Mouse (Mus musculus): ENCODE measurements around the gene Gdpd5. TPM values are rescaled to one million over a fixed set of nuclear protein-coding genes. Genes with fewer than 3 reads are reported as not detected.
"Not testable (repeated sequence)": the region's sequence is repeated elsewhere in the genome, so short reads cannot be mapped to it uniquely, and the experiment has no call there.

Gdpd5 gene
- total and polyA plus RNA-seq, 3 experiments = 7.2 to 26.6 (median 12.9) TPM

DNA sequence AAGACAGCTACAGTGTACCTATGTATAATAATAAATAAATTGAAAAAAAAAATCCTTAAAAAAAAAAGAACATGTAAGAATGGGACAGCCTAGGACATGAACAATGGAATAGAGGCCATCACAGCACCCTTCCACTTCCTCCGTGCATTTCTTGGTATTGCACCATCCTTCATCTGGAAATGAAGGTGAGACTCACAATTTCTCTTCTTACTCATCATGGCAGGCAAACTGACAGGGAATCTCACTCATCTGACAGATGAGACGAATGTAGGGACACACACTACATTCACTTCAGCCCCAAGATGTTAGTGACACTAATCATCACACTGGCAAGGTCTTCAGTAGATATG is 94.3 kb downstream of the Gdpd5 start:
- DNase-seq = no peak

GRCm38 (mm10) chr7:99476558-99477114 is 95.4 kb downstream of the Gdpd5 start:
- no peak for DNase-seq

DNA sequence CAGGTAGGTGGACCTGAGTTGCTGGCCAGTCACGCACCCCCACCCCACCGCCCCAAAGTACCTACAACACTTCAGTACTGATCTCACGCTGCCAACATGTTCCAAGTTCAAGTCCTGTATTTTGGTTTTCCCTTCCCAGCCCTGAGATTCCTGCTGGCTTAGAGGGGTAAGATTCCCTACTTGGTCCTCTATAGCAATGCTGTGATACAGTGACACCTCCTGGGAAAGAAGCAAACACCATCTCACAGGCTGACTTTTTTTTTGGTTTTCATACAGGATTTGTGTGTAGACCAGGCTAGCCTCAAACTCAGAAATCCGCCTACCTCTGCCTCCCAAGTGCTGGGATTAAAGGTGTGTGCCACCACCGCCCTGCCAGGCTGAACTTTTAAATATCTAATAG is 96.0 kb downstream of the Gdpd5 start:
- no peak for DNase-seq

DNA sequence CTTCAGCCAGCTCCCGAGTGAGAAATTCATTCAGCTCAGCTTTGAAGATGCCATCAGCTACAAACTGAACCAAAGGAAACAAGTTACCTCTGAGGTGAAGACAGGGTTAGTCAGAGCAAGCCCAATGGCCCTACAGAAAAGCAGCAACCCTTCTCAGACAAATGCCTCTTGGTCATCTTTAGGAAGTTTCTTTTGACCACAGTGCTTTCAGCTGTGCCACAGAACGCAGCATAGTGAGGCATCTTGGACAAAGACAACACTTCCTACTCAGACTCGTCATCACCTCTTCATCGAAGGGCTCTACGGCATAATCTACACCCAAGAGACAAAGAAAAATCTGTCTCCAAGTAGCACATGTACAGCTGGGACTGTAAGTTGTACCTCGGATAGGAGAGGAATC is 101.4 kb downstream of the Gdpd5 start:
- no peak for DNase-seq

DNA sequence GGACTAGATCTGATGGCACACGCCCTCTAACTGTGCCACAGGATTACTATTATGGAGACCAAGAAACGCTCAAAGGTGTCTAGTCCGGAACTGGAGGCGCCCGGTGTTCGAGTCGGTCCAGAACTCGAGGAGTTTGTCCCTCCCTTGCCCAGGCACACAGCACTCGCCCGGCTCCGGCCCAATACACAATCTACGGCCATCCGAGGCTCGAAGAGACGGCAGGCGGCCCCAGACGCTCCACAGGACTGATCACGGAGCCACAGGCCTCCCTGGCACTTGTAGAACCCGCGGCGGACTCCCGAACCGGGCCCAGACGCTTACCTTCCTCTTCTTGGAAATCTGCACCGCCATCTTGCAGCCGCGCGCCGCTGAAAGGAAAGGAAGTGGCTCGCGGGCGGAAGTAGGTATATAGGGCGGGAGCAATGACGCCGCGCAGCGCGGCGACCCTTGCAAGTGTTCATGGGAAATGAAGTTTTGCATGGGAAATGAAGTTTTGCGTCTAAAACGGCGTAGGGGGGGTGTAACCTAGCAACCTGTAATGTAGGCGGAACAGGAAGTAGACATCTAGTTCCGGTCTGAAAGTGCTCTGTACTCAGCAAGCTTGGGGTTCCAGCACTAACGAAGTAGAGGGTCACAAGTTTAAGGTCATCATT is 102.2 kb downstream of the Gdpd5 start, which contains the start of gene Rps3:
Gene Rps3 (minus strand): TSS at position 468 of the 653 bp plus-strand sequence.
- peak; percentile 96 for DNase-seq

GRCm38 (mm10) chr7:99483924-99484319 is 102.7 kb downstream of the Gdpd5 start:
- no peak for DNase-seq

- DNase-seq = no peak
Observed at GRCm38 (mm10) chr7:99484679-99485078, 103.5 kb downstream of the Gdpd5 start.

DNA sequence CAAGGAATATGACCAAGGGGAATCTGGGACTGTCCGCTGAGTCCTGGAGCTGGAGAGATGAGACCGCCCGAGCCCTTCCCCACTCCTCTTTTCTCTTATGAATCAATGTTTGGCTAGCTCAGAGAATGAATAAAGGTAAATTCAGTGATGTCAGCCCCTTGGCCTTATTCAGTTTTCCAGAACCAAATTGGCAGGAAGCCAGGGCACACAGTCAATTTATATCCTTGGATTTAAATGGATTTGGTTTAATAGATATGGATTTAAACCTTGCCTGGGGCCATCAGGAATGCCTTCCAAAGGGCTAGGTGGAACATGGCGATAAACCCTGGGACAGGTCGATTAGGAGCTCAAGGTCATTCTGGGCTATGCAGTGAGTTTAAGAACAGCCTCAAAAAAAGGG is 108.5 kb downstream of the Gdpd5 start:
- no peak for DNase-seq

DNA sequence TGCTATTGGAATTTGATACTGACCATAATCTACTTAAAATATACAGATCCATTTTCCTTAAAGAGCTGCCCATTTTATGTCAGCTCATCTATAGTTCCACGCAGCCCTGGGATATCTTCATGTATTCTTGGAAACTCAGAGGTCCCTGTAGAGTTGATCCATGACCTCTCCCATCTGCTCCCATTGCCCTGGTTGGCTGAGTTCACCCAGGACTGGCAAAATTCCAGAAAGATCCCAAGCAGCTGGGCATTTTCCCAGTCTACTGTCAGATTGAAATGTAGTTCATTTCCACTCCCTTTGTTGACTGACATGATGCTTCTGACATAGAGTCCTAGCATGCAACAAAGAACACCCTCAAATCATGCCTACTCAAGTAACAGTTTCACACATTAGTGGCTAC is 117.9 kb downstream of the Gdpd5 start:
- no peak for DNase-seq

- peak; percentile 79 for DNase-seq
Observed at GRCm38 (mm10) chr7:99500201-99500600, 119.0 kb downstream of the Gdpd5 start.

DNA sequence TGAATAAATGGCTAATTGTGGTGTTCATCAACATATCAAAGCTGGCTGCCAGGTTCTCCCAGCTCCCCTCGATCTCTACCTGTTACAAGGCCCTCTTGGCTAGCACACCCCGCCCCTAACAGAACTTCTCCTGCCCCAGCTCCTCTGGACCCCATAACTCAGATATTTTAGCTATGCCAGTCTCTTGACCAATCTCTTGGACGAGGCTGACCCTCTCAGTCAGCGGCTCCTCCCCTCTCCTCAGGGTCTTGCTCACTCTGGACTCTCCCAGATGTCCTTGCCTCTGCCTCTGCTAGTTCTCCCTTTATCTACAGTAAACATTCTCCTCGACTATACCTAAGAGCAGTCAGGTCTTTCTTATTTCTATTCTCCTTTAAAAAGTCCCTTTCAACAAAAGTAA is 119.4 kb downstream of the Gdpd5 start:
- DNase-seq = no peak

DNA sequence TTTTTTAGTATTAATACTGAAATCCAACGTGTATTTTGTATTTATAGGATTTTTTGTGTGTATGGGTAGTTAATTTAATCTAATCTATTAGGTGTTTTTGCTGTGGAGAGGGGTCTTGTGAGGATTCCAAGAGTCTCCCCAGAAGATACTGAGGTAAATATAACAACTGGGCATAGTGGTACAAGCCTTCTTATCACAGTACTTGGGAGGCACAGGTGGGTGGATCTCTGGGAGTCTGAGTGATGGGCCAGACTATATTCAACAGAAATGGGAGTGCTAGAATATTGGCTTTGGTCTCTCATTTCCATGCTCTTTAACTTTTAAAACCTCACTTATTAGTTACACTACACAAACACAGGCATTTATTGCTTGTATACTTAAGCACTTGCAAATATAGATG is 119.9 kb downstream of the Gdpd5 start:
- no peak for DNase-seq

- DNase-seq = no peak
Observed at GRCm38 (mm10) chr7:99504556-99504955, 123.3 kb downstream of the Gdpd5 start.

GRCm38 (mm10) chr7:99508187-99508586 is 127.0 kb downstream of the Gdpd5 start:
- DNase-seq = not testable (repeated sequence)

- DNase-seq = peak; percentile 55
Observed at GRCm38 (mm10) chr7:99510087-99510501, 128.9 kb downstream of the Gdpd5 start.

Other genes with a start within 250 kb of the Gdpd5 start
- 10 to 100 TPM; 18.5 to 30.0 TPM for gene Uvrag, start 240.3 kb upstream of the Gdpd5 start, total RNA-seq (2021)
- 50.4 and 60.6 TPM in 2 replicates for gene Uvrag, start 240.3 kb upstream of the Gdpd5 start, polyA plus RNA-seq (2012; rRNA removed)
- gene Dgat2, start 198.7 kb upstream of the Gdpd5 start, total RNA-seq (2021) = 100 to 1,000 TPM; 498 to 599 TPM
- gene Dgat2, start 198.7 kb upstream of the Gdpd5 start, polyA plus RNA-seq (2012; rRNA removed) = 613 and 819 TPM in 2 replicates
- under 1 TPM in 1 of 2 experiments, not detected in 1; 0.37 TPM for gene Mogat2, start 142.8 kb upstream of the Gdpd5 start, total RNA-seq (2021)
- gene Mogat2, start 142.8 kb upstream of the Gdpd5 start, polyA plus RNA-seq (2012; rRNA removed) = 1.6 and 4.0 TPM in 2 replicates
- gene Map6, start 114.0 kb upstream of the Gdpd5 start, total RNA-seq (2021) = 10 to 100 TPM in 1 of 2 experiments, 1 to 10 TPM in 1; 7.5 to 10.2 TPM
- gene Map6, start 114.0 kb upstream of the Gdpd5 start, polyA plus RNA-seq (2012; rRNA removed) = 4.9 and 7.0 TPM in 2 replicates
- 100 to 1,000 TPM; 276 to 356 TPM for gene Serpinh1, start 28.2 kb upstream of the Gdpd5 start, total RNA-seq (2021)
- gene Serpinh1, start 28.2 kb upstream of the Gdpd5 start, polyA plus RNA-seq (2012; rRNA removed) = 358 and 377 TPM in 2 replicates
- gene Klhl35, start 84.6 kb downstream of the Gdpd5 start, total RNA-seq (2021) = under 1 TPM in 1 of 2 experiments, not detected in 1; 0.59 TPM
- gene Klhl35, start 84.6 kb downstream of the Gdpd5 start, polyA plus RNA-seq (2012; rRNA removed) = 1.3 TPM in 2 replicates
- 100 to 1,000 TPM; 414 to 589 TPM for gene Rps3, start 102.3 kb downstream of the Gdpd5 start, total RNA-seq (2021)
- 80.7 and 95.4 TPM in 2 replicates for gene Rps3, start 102.3 kb downstream of the Gdpd5 start, polyA plus RNA-seq (2012; rRNA removed)
- 10 to 100 TPM; 38.7 to 62.2 TPM for gene Arrb1, start 154.1 kb downstream of the Gdpd5 start, total RNA-seq (2021)
- 19.0 and 19.3 TPM in 2 replicates for gene Arrb1, start 154.1 kb downstream of the Gdpd5 start, polyA plus RNA-seq (2012; rRNA removed)
- 10 to 100 TPM; 21.6 to 25.3 TPM for gene Tpbgl, start 245.7 kb downstream of the Gdpd5 start, total RNA-seq (2021)
- gene Tpbgl, start 245.7 kb downstream of the Gdpd5 start, polyA plus RNA-seq (2012; rRNA removed) = 71.2 and 81.0 TPM in 2 replicates